Mouse (Mus musculus) midbrain, embryonic 14.5 days (tissue): ENCODE data around the gene Eef1akmt2. TPM values are rescaled to one million over a fixed set of nuclear protein-coding genes. Genes with fewer than 3 reads are reported as not detected.

Source experiments
- ATAC-seq: fragments of 200-750 bp; cut with Nextera tagmentation; 2 replicates; pipeline ENCODE4 v1.8.0; 2017; ENCODE audit warnings: moderate number of reproducible peaks, moderate library complexity; ENCODE audit not compliant: low FRiP score, low TSS enrichment
- DNase-seq: peaks from one replicate; pipeline ENCODE4 v3.0.0-alpha.2; 2015
- H3K27ac ChIP-seq: fragments of 300-500 bp; sonication (generic); replicated peaks from 2 replicates; pipeline ENCODE4 v1.5.1; 2014; ENCODE audit warnings: mild to moderate bottlenecking, low read depth, low read length, moderate library complexity
- H3K27me3 ChIP-seq: fragments of 300-500 bp; sonication (generic); 2 replicates; pipeline ENCODE4 v1.6.1; 2014; ENCODE audit warnings: low read length, control low read depth, mixed read lengths; ENCODE audit not compliant: control insufficient read depth, insufficient read depth
- H3K36me3 ChIP-seq: fragments of 300-500 bp; sonication (generic); 2 replicates; pipeline ENCODE4 v1.6.1; 2014; ENCODE audit warnings: low read length, control low read depth; ENCODE audit not compliant: control insufficient read depth, insufficient read depth
- H3K4me1 ChIP-seq: fragments of 300-500 bp; sonication (generic); 2 replicates; pipeline ENCODE4 v1.6.1; 2014; ENCODE audit warnings: mild to moderate bottlenecking, antibody characterized with exemption, low read length, control low read depth; ENCODE audit not compliant: control insufficient read depth, insufficient read depth
- H3K4me2 ChIP-seq: fragments of 300-500 bp; sonication (generic); 2 replicates; pipeline ENCODE4 v1.6.1; 2014; ENCODE audit warnings: mild to moderate bottlenecking, low read length, moderate library complexity
- H3K4me3 ChIP-seq: fragments of 300-500 bp; sonication (generic); replicated peaks from 2 replicates; pipeline ENCODE4 v1.5.1; 2014; ENCODE audit warnings: low read depth, low read length
- H3K9ac ChIP-seq: fragments of 300-500 bp; sonication (generic); replicated peaks from 2 replicates; pipeline ENCODE4 v1.6.1; 2014; ENCODE audit warnings: mild to moderate bottlenecking, low read length, moderate library complexity
- H3K9me3 ChIP-seq: fragments of 300-500 bp; sonication (generic); 2 replicates; pipeline ENCODE4 v1.6.1; 2016; ENCODE audit warnings: low read length, control low read depth, mixed read lengths; ENCODE audit not compliant: control insufficient read depth
- WGBS: fragments of 180-500 bp; shearing (Covaris S2); extraction: QIAGEN DNeasy Blood & Tissue Kit; methylation state at CpG from one replicate; pipeline ENCODE4 v1.1.7; 2014; 5-methylcytosine and 5-hydroxymethylcytosine counted together
- polyA plus RNA-seq: library from polyadenylated mRNA; unstranded; fragments of >200 nt; fragmentation: Nextera tagmentation; extraction: Ambion mirVana; gene quantifications from 2 replicates; pipeline ENCODE4 v1.2.1, GENCODE M21; 2014

Eef1akmt2 gene
- polyA plus RNA-seq, 1 experiment from 2014 or later: 90.0 TPM

DNA sequence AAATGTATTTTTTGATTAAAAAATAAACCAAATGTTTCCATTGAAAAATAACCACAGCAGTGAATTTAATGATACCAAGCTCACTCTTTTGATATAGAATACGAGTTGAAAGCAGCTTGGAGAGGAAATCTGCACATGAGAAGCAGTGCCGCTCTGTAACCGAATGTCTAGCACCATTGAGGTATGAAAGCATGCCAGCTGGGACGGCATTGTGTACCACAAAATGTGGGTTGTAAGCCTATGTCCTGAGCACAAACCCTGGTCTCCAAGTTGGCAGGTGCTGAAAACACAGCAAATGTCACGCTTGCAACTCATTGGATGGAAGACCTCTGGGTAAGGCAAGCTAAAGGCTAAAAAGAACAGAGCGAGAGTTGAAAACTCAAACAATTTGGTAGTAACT lies 35.4 kb downstream of the Eef1akmt2 start:
- H3K27me3 ChIP-seq: no peaks in the 10 kb centered on the region
- H3K36me3 ChIP-seq: 0 out of 2 replicates have a peak, but pooled peaks cover 3% of the 10 kb centered on the region
- H3K4me2 ChIP-seq: no peak overlapping the region
- DNase-seq (no peak), ATAC-seq (no peak)
- WGBS: 32% methylated on average over 6 of the region's 6 CpGs
- H3K27ac ChIP-seq: no peak overlapping the region
- no peak overlapping the region for H3K4me3 ChIP-seq
- H3K9me3 ChIP-seq: no peaks in the 10 kb centered on the region
- H3K4me1 ChIP-seq: no peaks in the 10 kb centered on the region; the same call in 1 of the 2 replicates
- no peak overlapping the region for H3K9ac ChIP-seq

DNA sequence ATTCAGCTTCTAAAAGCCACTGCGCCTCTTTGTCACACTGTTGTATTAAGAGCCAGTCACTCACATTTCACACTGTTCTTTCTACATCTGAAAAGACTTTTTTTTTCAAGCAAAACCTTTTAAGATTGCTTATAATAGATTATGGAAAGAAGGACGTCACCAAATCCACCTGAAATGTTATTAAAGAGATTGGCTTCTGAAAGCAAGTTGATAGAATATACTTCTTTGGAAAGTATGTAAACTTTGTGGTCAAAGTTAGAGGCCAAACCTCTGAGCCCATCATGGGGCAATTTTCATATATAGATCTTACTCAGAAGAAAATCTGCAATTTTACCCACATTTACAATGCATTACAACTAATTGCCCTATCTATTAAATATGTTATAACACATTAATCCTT lies 35.9 kb downstream of the Eef1akmt2 start:
- Histone ChIP-seq H3K9me3 (no peaks in the 10 kb centered on the region), H3K4me1 (peaks cover 5% of the 10 kb centered on the region; the same call in 1 of the 2 replicates), H3K9ac (no peak overlapping the region), H3K4me3 (no peak overlapping the region), H3K27ac (no peak overlapping the region), H3K27me3 (no peaks in the 10 kb centered on the region), H3K36me3 (0 out of 2 replicates have a peak, but pooled peaks cover 3% of the 10 kb centered on the region), H3K4me2 (no peak overlapping the region)
- 19% methylated on average over 2 of the region's 2 CpGs for WGBS
- ATAC-seq: no peak
- no peak for DNase-seq

DNA sequence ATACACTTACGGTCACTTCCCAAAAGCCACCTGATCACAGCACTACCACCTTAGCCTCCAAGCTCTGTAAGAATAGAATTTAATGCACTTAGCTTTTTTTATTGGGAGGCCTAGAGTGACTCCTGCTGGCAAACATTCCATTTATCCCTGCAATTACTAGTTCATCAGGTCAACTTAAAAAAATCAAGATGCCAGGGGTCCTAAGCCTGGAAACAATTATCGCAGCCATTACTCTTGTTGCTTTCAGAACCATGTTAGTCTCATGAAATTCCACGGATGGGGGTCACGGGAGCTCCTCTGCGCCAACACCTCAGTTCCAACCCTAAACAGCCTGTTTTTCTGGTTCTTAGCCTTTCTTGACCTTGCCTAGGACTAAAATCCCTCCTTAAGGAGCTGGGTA lies 37.4 kb downstream of the Eef1akmt2 start:
- H3K4me2 ChIP-seq: no peak overlapping the region
- H3K36me3 ChIP-seq: no peaks in the 10 kb centered on the region
- ATAC-seq (no peak), DNase-seq (no peak)
- no peak overlapping the region for H3K4me3 ChIP-seq
- H3K4me1 ChIP-seq: peaks cover 16% of the 10 kb centered on the region; the same call in 1 of the 2 replicates
- H3K9ac ChIP-seq: no peak overlapping the region
- 88% methylated on average over 5 of the region's 5 CpGs for WGBS
- no peaks in the 10 kb centered on the region for H3K27me3 ChIP-seq
- H3K27ac ChIP-seq: no peak overlapping the region
- no peaks in the 10 kb centered on the region for H3K9me3 ChIP-seq

DNA sequence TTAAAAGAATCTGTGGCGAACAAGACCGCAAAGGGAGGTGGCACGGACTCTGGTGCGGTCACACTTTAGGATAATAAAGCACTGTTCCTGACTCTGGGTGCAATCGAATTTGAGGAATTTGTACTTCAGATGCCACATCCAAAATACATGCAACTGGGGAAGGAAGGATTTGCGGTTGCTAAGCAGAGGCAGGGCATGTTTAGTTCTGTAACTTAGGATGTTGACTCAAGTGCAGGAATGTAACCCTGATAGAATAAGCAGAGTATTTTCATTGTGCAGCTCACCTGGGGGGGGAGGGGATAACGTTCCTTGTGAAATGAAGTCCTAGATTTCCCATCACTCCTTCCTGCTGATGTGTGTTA lies 38.4 kb downstream of the Eef1akmt2 start:
- Histone ChIP-seq H3K9me3 (no peaks in the 10 kb centered on the region), H3K4me1 (peaks cover 26% of the 10 kb centered on the region), H3K4me3 (peak overlapping the region; percentile 70), H3K27me3 (no peaks in the 10 kb centered on the region), H3K27ac (peak overlapping the region; percentile 79), H3K4me2 (peak overlapping the region; percentile 91), H3K9ac (peak overlapping the region; percentile 74; the same call in 1 of the 2 replicates), H3K36me3 (no peaks in the 10 kb centered on the region)
- ATAC-seq (no peak), DNase-seq (no peak)
- 1% methylated on average over 7 of the region's 7 CpGs for WGBS

DNA sequence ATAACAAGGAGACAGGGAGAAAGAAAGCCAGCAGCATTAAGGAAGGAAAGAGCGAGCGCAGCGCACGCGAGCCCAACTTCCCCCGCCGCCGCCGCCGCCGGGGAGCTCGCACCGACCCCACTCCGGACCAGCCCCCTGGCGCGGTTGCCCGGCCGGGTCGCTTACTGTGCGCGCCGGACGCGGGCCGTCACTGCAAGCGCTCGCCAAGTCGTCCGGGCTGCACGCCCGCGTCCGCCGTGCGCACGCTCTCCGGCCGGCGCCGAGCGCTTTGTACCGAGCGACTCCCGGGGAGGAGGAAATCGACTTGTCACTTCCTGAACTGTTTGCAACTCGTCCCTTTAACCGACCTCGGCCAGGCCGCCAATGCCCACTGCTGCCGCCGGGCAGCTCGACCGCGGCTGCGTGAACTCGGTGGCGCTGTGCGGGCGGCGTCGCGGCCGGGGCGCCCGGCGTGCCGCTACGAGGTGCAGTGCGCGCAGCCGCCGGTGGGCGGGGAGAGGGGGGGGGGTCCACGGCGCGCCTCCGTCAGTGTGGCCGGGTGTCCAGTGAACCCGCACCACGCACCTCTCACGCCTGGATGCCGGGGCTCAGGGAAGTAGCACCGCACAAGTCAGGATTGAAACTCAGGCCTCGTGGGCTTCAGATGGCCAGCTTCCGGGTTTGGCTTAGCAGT lies 38.9 kb downstream of the Eef1akmt2 start, which contains the start of gene Fam53b:
Gene Fam53b (minus strand): TSS at position 471 of the 673 bp plus-strand sequence.
- peak; percentile 70 for ATAC-seq
- under 1% methylated on average over 78 of the region's 85 CpGs for WGBS
- H3K4me1 ChIP-seq: peaks cover 31% of the 10 kb centered on the region
- no peaks in the 10 kb centered on the region for H3K36me3 ChIP-seq
- H3K27ac ChIP-seq: peak within 1 kb of the TSS; percentile 79
- H3K9ac ChIP-seq: peak within 1 kb of the TSS; percentile 74
- DNase-seq: peak; percentile 86
- H3K27me3 ChIP-seq: no peaks in the 10 kb centered on the region
- peak within 1 kb of the TSS; percentile 70 for H3K4me3 ChIP-seq
- H3K9me3 ChIP-seq: no peaks in the 10 kb centered on the region
- peak within 1 kb of the TSS; percentile 91 for H3K4me2 ChIP-seq

DNA sequence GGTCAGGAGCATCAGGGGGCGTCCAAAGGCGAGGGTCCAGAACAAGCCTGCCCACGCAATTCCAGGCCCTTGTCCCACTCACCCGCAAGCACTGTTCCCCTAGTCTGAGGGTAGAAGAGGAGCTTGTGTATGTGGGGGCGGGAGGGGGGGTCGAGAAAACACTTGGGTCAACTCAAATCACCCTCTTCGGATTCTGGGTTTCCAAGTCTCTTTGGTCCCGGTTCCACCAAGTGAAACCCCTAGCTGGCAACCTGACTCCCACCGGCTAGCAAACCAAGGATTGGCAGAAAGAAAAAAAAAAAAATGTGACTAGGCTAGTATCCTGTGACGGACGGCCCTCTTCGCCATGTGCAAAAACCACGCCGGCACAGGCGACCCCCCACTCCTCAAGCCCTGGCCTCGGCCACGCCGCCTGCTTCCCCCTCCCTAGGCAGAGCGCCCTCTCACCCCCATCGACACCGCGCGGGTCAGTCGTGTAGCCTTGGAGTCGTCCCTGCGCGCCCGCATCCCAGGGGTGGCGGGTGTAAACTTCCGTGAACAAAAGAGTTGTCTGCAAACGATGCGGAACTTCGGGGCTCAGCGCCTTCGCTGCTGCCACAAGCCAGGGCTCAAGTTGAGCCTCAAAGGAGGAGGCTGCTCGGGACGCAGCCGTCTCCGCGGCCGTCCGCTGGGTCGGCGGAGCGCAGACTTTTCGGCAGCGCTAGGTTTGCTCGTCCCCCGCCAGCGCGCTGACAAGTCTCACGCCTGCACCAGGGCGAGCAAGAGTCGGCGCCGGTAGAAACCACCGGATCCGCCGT lies 39.7 kb downstream of the Eef1akmt2 start:
- Histone ChIP-seq H3K4me2 (peak overlapping the region; percentile 91), H3K9me3 (no peaks in the 10 kb centered on the region), H3K27ac (peak overlapping the region; percentile 79), H3K9ac (peak overlapping the region; percentile 74), H3K36me3 (no peaks in the 10 kb centered on the region), H3K27me3 (no peaks in the 10 kb centered on the region), H3K4me3 (peak overlapping the region; percentile 70), H3K4me1 (peaks cover 39% of the 10 kb centered on the region)
- 0 out of 2 replicates have a peak, but pooled peaks have one; percentile 5 for ATAC-seq
- under 1% methylated on average over 59 of the region's 59 CpGs for whole genome bisulfite sequencing
- DNase-seq: peak; percentile 75

DNA sequence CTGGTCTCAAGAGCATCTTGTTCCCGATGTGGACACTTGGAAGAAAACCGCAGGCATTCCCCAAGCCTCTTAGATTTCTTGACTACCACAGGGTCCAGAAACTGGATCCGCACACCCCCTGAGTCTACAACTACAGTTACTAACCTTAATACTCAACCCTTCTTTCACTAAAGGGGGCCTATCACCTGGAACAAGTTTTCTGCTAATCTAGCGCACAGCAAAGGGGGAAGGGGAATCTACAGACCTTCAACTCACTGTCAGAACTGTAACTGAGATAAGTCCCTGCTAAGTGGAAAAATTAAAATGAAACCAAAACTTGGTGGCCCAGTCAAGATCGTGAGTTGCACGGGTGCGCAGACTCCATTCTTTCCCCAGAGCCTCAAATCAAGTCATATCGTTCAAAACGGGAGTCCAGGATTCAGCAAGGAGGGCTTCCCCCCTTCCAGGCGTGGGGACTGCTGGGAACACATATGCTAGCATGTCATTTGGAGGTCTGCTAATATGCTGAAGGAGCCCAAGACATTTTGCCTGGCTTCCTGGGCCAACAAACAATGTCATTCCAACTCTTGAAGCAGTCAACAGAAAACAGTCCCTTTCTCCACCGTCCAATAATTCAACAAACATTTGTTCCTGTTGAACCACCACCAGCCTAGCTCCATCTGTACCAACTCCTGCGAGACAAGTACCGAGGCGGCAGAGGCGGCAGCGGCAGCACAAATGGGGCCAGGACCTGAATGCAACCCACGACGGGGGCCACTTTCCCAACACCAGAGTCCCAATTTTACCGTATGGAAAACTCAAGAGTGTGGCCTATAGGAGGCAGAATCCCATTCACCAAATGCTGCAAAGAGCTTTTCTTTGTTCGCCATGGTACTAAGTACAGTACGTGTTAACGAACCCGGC lies 40.5 kb downstream of the Eef1akmt2 start:
- Histone ChIP-seq H3K4me2 (peak overlapping the region; percentile 91), H3K4me3 (peak overlapping the region; percentile 70), H3K27ac (peak overlapping the region; percentile 79), H3K36me3 (no peaks in the 10 kb centered on the region), H3K9me3 (no peaks in the 10 kb centered on the region), H3K4me1 (peaks cover 47% of the 10 kb centered on the region), H3K9ac (peak overlapping the region; percentile 74), H3K27me3 (no peaks in the 10 kb centered on the region)
- peak; percentile 67 for DNase-seq
- WGBS: 14% methylated on average over 23 of the region's 23 CpGs
- no peak for ATAC-seq

DNA sequence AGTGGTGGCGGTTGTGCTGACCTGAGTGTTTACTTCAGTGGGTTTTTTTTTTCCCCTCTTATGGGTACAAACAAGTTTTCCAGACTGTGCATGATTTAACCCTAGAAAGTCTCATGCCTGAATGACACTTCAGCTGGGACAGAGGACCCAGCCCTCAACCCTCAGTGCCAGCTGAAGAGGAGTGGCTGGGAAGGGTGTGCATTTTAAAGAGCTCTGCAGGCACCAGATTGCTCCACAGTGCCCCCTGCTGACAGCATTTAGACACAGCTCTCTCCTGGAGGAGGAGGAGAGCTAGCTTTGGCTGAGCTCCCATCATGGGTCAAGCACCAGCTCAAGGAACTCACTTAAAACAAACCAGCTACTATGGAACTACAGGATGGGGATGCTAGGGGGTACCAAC lies 41.6 kb downstream of the Eef1akmt2 start:
- Histone ChIP-seq H3K27ac (no peak overlapping the region), H3K27me3 (no peaks in the 10 kb centered on the region), H3K4me3 (no peak overlapping the region), H3K4me1 (peaks cover 58% of the 10 kb centered on the region), H3K36me3 (no peaks in the 10 kb centered on the region), H3K4me2 (peak overlapping the region; percentile 91), H3K9me3 (no peaks in the 10 kb centered on the region), H3K9ac (no peak overlapping the region)
- 53% methylated on average over 1 of the region's 1 CpGs for WGBS
- DNase-seq (peak; percentile 92), ATAC-seq (0 out of 2 replicates have a peak, but pooled peaks have one; percentile 21)
